Mouse (Mus musculus): ENCODE data around the gene Apaf1.
A peak's percentile ranks its signal among the peaks of the same experiment; 100 is the strongest.

The Apaf1 gene

GRCm38 (mm10) chr10:91081959-91082507 lies 537 bp downstream of the Apaf1 start:
- no peak for DNase-seq (ENCODE audit: low read depth)

- DNase-seq (ENCODE audit: low read depth) = no peak
Observed at GRCm38 (mm10) chr10:91080540-91080939, 2.0 kb downstream of the Apaf1 start.

GRCm38 (mm10) chr10:91076667-91077066 lies 5.9 kb downstream of the Apaf1 start:
- no peak for DNase-seq (ENCODE audit: low read depth)

GRCm38 (mm10) chr10:91073345-91073744 lies 9.2 kb downstream of the Apaf1 start:
- DNase-seq (ENCODE audit: low read depth) = peak; percentile 69

GRCm38 (mm10) chr10:91071768-91072167 lies 10.8 kb downstream of the Apaf1 start:
- DNase-seq (ENCODE audit: low read depth) = no peak

- DNase-seq (ENCODE audit: low read depth) = no peak
Observed at GRCm38 (mm10) chr10:91062355-91062754, 20.2 kb downstream of the Apaf1 start.

GRCm38 (mm10) chr10:91060742-91061141 lies 21.8 kb downstream of the Apaf1 start:
- DNase-seq (ENCODE audit: low read depth) = no peak

- DNase-seq (ENCODE audit: low read depth) = no peak
Observed at GRCm38 (mm10) chr10:91052734-91053133, 29.8 kb downstream of the Apaf1 start.

GRCm38 (mm10) chr10:91051156-91051555 lies 31.4 kb downstream of the Apaf1 start:
- no peak for DNase-seq (ENCODE audit: low read depth)

GRCm38 (mm10) chr10:91049696-91050095 lies 32.9 kb downstream of the Apaf1 start:
- no peak for DNase-seq (ENCODE audit: low read depth)

GRCm38 (mm10) chr10:91033942-91034341 lies 48.6 kb downstream of the Apaf1 start:
- no peak for DNase-seq (ENCODE audit: low read depth)

- DNase-seq (ENCODE audit: low read depth) = peak; percentile 38
Observed at GRCm38 (mm10) chr10:91032399-91032798, 50.2 kb downstream of the Apaf1 start.

GRCm38 (mm10) chr10:91031176-91031575 lies 51.4 kb downstream of the Apaf1 start:
- DNase-seq (ENCODE audit: low read depth) = no peak

- no peak for DNase-seq (ENCODE audit: low read depth)
Observed at GRCm38 (mm10) chr10:91029002-91029539, 53.5 kb downstream of the Apaf1 start.

GRCm38 (mm10) chr10:91027964-91028363 lies 54.6 kb downstream of the Apaf1 start:
- DNase-seq (ENCODE audit: low read depth) = no peak

GRCm38 (mm10) chr10:91027468-91027867 lies 55.1 kb downstream of the Apaf1 start:
- DNase-seq (ENCODE audit: low read depth) = no peak

- no peak for DNase-seq (ENCODE audit: low read depth)
Observed at GRCm38 (mm10) chr10:91005858-91006538, 76.6 kb downstream of the Apaf1 start.

GRCm38 (mm10) chr10:91001421-91001820 lies 81.1 kb downstream of the Apaf1 start:
- DNase-seq (ENCODE audit: low read depth) = no peak

- DNase-seq (ENCODE audit: low read depth) = peak; percentile 4
Observed at GRCm38 (mm10) chr10:90999899-91000298, 82.7 kb downstream of the Apaf1 start.

GRCm38 (mm10) chr10:90993869-90994268 lies 88.7 kb downstream of the Apaf1 start:
- DNase-seq (ENCODE audit: low read depth) = no peak

- no peak for DNase-seq (ENCODE audit: low read depth)
Observed at GRCm38 (mm10) chr10:90992237-90992636, 90.3 kb downstream of the Apaf1 start.

- no peak for DNase-seq (ENCODE audit: low read depth)
Observed at GRCm38 (mm10) chr10:90990340-90990739, 92.2 kb downstream of the Apaf1 start.

- DNase-seq (ENCODE audit: low read depth) = no peak
Observed at GRCm38 (mm10) chr10:90983046-90983445, 99.5 kb downstream of the Apaf1 start.

- no peak for DNase-seq (ENCODE audit: low read depth)
Observed at GRCm38 (mm10) chr10:90981811-90982210, 100.8 kb downstream of the Apaf1 start.

All from fibroblast of lung, adult 2 months (primary cell).